Mouse (Mus musculus): ENCODE data around the gene Cntnap5a.

DNA sequence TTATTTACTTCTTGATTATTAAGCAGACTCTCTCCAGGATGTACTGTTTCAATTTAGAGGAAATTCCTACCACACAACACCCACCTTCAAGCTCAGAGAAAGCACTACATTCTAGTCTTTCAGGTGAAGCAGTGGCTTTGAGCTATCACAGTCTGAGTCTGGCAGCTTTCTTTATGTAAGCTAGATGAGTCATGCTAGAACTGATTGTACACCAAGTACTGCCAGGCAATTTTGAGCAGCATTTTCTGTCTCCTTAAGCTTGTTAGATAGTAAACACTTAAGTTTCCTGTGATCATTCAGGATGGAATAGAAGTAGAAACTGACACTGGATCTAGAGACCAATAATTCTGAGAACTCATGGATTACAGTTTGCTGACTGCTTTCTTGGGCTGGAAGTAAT, 61.0 kb downstream of the Cntnap5a start:
- TF ChIP-seq MAX (IDR thresholded peaks at IDR 0.05; ENCODE audit: low read depth) = no peak
- TF ChIP-seq REST (IDR thresholded peaks at IDR 0.05; ENCODE audit: insufficient read depth, insufficient read length) = no peak
- TF ChIP-seq USF1 (IDR thresholded peaks at IDR 0.05; ENCODE audit: low read depth) = no peak

Data from myocyte (in vitro differentiated cells).